Comparison of ENCODE assay signal across 8 mouse cellular contexts in the genomic region with DNA sequence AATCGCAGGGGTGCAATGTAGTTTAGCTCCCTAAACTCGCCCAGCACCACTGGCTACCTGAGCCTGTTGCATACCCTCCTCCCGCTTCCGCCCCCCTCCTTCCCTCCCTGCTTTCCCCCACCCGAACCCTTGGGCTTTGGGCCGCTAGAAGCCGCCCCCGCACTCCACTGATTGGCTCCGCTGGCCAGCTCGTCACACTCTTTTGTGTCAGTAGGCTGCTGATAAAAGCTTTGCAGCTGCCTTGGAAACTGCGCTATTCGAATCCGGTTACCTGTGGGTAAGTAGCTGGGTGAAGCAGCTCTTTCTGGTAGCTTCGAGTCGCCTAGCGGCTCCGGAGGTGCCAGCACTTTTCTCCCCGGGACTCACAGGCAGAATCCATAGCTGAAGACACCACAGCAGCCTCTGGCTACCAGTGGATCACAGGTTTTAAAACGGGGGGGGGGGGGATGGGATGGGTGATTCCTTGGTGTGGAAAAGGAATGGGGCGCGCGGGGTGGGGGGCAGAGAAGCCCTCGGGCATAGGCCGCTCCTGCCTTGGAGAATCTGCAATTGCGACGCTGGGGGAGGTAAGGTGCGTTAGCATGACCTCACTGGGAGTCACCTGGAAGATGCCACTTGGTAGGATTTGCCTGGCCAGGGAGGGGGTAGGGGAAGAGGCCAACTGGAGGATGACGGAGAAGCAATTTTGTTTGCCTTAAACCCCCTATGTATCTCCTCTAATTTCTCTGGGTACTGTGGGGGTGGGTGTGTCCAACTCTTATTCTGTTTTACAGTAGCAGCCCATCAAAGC. TPM values are rescaled to one million over a fixed set of nuclear protein-coding genes. Genes with fewer than 3 reads are reported as not detected.
DNase-seq lines count a peak whose midpoint lies in the region; ATAC-seq and TF ChIP-seq lines count a peak whose summit lies in the region.

A gene (plus strand): TSS at position 169 of the 790 bp plus-strand sequence.

- H3K4me2 ChIP-seq in lung, embryonic 16.5 days (ENCODE audit: low read depth, low read length) = peak within 1 kb of the TSS; percentile 48
- H3K4me2 ChIP-seq in embryonic facial prominence, embryonic 11.5 days (ENCODE audit: low read depth, low read length) = peak within 1 kb of the TSS; percentile 46
- H3K4me2 ChIP-seq in hindbrain, embryonic 11.5 days (replicated peaks; ENCODE audit: low read depth, low read length) = peak within 1 kb of the TSS; percentile 35

- H3K27ac ChIP-seq in lung, embryonic 16.5 days (ENCODE audit: low read length) = no peak within 1 kb of the TSS
- H3K27ac ChIP-seq in embryonic facial prominence, embryonic 11.5 days (replicated peaks; ENCODE audit: low read depth, low read length) = no peak within 1 kb of the TSS
- H3K27ac ChIP-seq in hindbrain, embryonic 11.5 days (ENCODE audit: low read depth, low read length) = no peak within 1 kb of the TSS

- WGBS in lung, embryonic 16.5 days = 14% methylated on average over 27 of the region's 28 CpGs
- WGBS in lung, adult 2 months = 33% methylated on average over 28 of the region's 28 CpGs
- WGBS in embryonic facial prominence, embryonic 11.5 days = 13% methylated on average over 22 of the region's 28 CpGs
- WGBS in hindbrain, embryonic 11.5 days = 18% methylated on average over 26 of the region's 28 CpGs

- peak; percentile 43 for ATAC-seq in lung, embryonic 16.5 days (ENCODE audit: low read depth)
- peak; percentile 86; the same call in 1 of the 2 replicates for ATAC-seq in embryonic facial prominence, embryonic 11.5 days (replicated peaks; ENCODE audit: insufficient number of reproducible peaks, low FRiP score, low TSS enrichment, low read depth)
- peak; percentile 57; the same call in 1 of the 2 replicates for ATAC-seq in hindbrain, embryonic 11.5 days (ENCODE audit: low FRiP score)

- H3K4me3 ChIP-seq in lung, embryonic 16.5 days (ENCODE audit: low read length) = peak within 1 kb of the TSS; percentile 27
- H3K4me3 ChIP-seq in lung, adult 2 months (replicated peaks; ENCODE audit: extremely low read depth, low read depth, low read length) = no peak within 1 kb of the TSS
- H3K4me3 ChIP-seq in embryonic facial prominence, embryonic 11.5 days (ENCODE audit: low read depth, low read length) = peak within 1 kb of the TSS; percentile 21
- H3K4me3 ChIP-seq in hindbrain, embryonic 11.5 days (ENCODE audit: low read depth, low read length) = peak within 1 kb of the TSS; percentile 26

- no peak for TF ChIP-seq CTCF in lung, adult 2 months (IDR thresholded peaks at IDR 0.05; ENCODE audit: insufficient read depth, low read length)

- no peak within 1 kb of the TSS for H3K9ac ChIP-seq in lung, embryonic 16.5 days (ENCODE audit: low read length)
- 0 out of 2 replicates have a peak within 1 kb of the TSS, but pooled peaks have one; percentile 8 for H3K9ac ChIP-seq in embryonic facial prominence, embryonic 11.5 days (replicated peaks; ENCODE audit: low read length)
- H3K9ac ChIP-seq in hindbrain, embryonic 11.5 days (ENCODE audit: low read depth, low read length) = no peak within 1 kb of the TSS

- H3K36me3 ChIP-seq in lung, embryonic 16.5 days (ENCODE audit: control insufficient read depth, insufficient read depth, low read length) = no peaks in the 10 kb centered on the region
- H3K36me3 ChIP-seq in embryonic facial prominence, embryonic 11.5 days (replicated peaks; ENCODE audit: control insufficient read depth, insufficient read depth, low read depth, low read length) = no peaks in the 10 kb centered on the region
- H3K36me3 ChIP-seq in hindbrain, embryonic 11.5 days (ENCODE audit: control insufficient read depth, insufficient read depth, low read length) = no peaks in the 10 kb centered on the region

- H3K4me1 ChIP-seq in lung, embryonic 16.5 days (replicated peaks; ENCODE audit: control insufficient read depth, insufficient read depth, low read length) = no peaks in the 10 kb centered on the region
- no peaks in the 10 kb centered on the region for H3K4me1 ChIP-seq in lung, adult 2 months (ENCODE audit: control insufficient read depth, insufficient read depth, low read length)
- H3K4me1 ChIP-seq in embryonic facial prominence, embryonic 11.5 days (ENCODE audit: control insufficient read depth, insufficient read depth, low read length) = no peaks in the 10 kb centered on the region
- H3K4me1 ChIP-seq in hindbrain, embryonic 11.5 days (replicated peaks; ENCODE audit: control insufficient read depth, insufficient read depth, low read length) = peaks cover 3% of the 10 kb centered on the region; the same call in 1 of the 2 replicates

- no peak for TF ChIP-seq POLR2A in lung, adult 2 months (IDR thresholded peaks at IDR 0.05; ENCODE audit: borderline replicate concordance, extremely low read depth, low read depth, low read length)

- H3K9me3 ChIP-seq in lung, embryonic 16.5 days (ENCODE audit: control insufficient read depth, low read length) = no peaks in the 10 kb centered on the region
- no peaks in the 10 kb centered on the region for H3K9me3 ChIP-seq in embryonic facial prominence, embryonic 11.5 days (replicated peaks; ENCODE audit: control insufficient read depth, low read length)
- H3K9me3 ChIP-seq in hindbrain, embryonic 11.5 days (ENCODE audit: control insufficient read depth, low read length) = no peaks in the 10 kb centered on the region

- H3K27me3 ChIP-seq in lung, embryonic 16.5 days (ENCODE audit: control insufficient read depth, insufficient read depth, low read depth, low read length) = no peaks in the 10 kb centered on the region
- no peaks in the 10 kb centered on the region for H3K27me3 ChIP-seq in embryonic facial prominence, embryonic 11.5 days (ENCODE audit: control insufficient read depth, insufficient read depth, low read length)
- H3K27me3 ChIP-seq in hindbrain, embryonic 11.5 days (ENCODE audit: control insufficient read depth, insufficient read depth, low read length) = no peaks in the 10 kb centered on the region

- no peak for DNase-seq in lung, adult 2 months
- DNase-seq in embryonic facial prominence, embryonic 11.5 days (ENCODE audit: low spot score) = peak; percentile 65
- DNase-seq in hindbrain, embryonic 11.5 days (ENCODE audit: low spot score) = peak; percentile 35
- peak; percentile 31 to 42 for DNase-seq in left cerebral cortex, adult 8-10 months (ENCODE audit: low spot score in 2 of 2)
- peak; percentile 30 for DNase-seq in neural tube, embryonic 10.5 days (ENCODE audit: extremely low spot score, low spot score)
- peak; percentile 70 for DNase-seq in thymus, postnatal 14 days
- no peak for DNase-seq in urinary bladder, adult 18-20 months (ENCODE audit: low spot score in 2 of 2)

RNA-seq across cellular contexts. Expression of the gene that starts here (rescaled TPM):
- polyA plus RNA-seq in lung, embryonic 16.5 days (2015; fragmentation: Nextera tagmentation; extraction: Ambion mirVana) = 2.2 and 3.4 TPM in 2 replicates
- 0.05 and 0.11 TPM in 2 replicates for polyA plus RNA-seq in lung, adult 2 months (2012; rRNA removed)
- 16.3 and 16.6 TPM in 2 replicates for polyA plus RNA-seq in embryonic facial prominence, embryonic 11.5 days (2014; fragmentation: Nextera tagmentation; extraction: Ambion mirVana)
- polyA plus RNA-seq in hindbrain, embryonic 11.5 days (2014; fragmentation: Nextera tagmentation; extraction: Ambion mirVana) = 29.0 and 30.7 TPM in 2 replicates
- 10 to 100 TPM; 68.5 to 89.5 (median 81.7) TPM for total RNA-seq in left cerebral cortex, adult 8-10 months (2022)

Comparison
In these comparisons a context has a peak if more than half of its experiments do, and no peak if none do; other contexts are left out.
1. DNase-seq: peak in embryonic facial prominence, embryonic 11.5 days (single experiment), hindbrain, embryonic 11.5 days (single experiment), left cerebral cortex, adult 8-10 months (2 of 2), neural tube, embryonic 10.5 days (single experiment) and thymus, postnatal 14 days (single experiment); none in lung, adult 2 months (single experiment) and urinary bladder, adult 18-20 months (0 of 2).
2. Peak in every context shown above with its lines, with median percentiles within 50 percentile points of each other: ATAC-seq and H3K4me2 ChIP-seq.